ENCODE assay signal across 17 mouse cellular contexts in the genomic region with DNA sequence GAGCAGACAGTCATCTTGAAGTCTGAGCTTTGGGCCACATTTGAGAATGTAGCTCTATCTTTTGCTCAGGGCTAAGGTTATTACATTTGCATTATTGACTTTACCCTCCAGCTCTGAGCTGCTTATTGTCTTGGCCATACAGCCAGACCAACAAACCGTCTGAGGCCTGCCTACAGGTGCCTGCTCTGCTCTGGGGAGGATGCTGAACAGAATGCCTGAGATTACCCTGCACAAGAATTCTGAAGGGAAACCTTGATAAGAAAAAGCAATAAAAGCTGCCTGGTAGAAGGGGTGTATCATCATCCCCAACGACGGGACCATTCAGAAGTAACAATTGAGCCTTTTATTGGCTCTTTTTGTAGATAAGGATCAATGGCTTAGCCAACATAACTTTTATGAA.
"Had no signal": no experiment of that assay in that cellular context is flagged by ENCODE, and none has a peak within 500 bp of the region (broad histone marks: within the 10 kb centered on the region; RNA-seq: fewer than 3 reads in every experiment).

No protein-coding gene starts in this region.

- H3K4me2 ChIP-seq: liver, embryonic 15.5 days; lung, embryonic 15.5 days; midbrain, embryonic 11.5 days; midbrain, embryonic 13.5 days; midbrain, embryonic 15.5 days; neural tube, embryonic 12.5 days; stomach, embryonic 15.5 days had no signal

- ATAC-seq: liver, postnatal 0 days; lung, postnatal 0 days; midbrain, embryonic 13.5 days; midbrain, embryonic 15.5 days had no signal

- H3K36me3 ChIP-seq: liver, embryonic 15.5 days; lung, embryonic 15.5 days; midbrain, embryonic 13.5 days; midbrain, embryonic 15.5 days; neural tube, embryonic 12.5 days; stomach, embryonic 15.5 days had no signal

- H3K27me3 ChIP-seq: liver, embryonic 15.5 days; lung, embryonic 15.5 days; midbrain, embryonic 13.5 days; midbrain, embryonic 15.5 days; neural tube, embryonic 12.5 days; stomach, embryonic 15.5 days had no signal

- H3K4me3 ChIP-seq: liver, embryonic 15.5 days; lung, embryonic 15.5 days; midbrain, embryonic 13.5 days; midbrain, embryonic 15.5 days; neural tube, embryonic 12.5 days; stomach, embryonic 15.5 days had no signal

- DNase-seq: liver, postnatal 0 days; lung, adult 2 months; lung, postnatal 4 days; right cerebral cortex, postnatal 14 days; right cerebral cortex, postnatal 4 days; thymus, adult 2 months; thymus, postnatal 25 days; thymus, postnatal 4 days had no signal

- H3K4me1 ChIP-seq: liver, embryonic 15.5 days; lung, embryonic 15.5 days; midbrain, embryonic 15.5 days; neural tube, embryonic 12.5 days; stomach, embryonic 15.5 days had no signal

- H3K9me3 ChIP-seq: liver, embryonic 15.5 days; lung, embryonic 15.5 days; midbrain, embryonic 15.5 days; neural tube, embryonic 12.5 days; stomach, embryonic 15.5 days had no signal

- H3K27ac ChIP-seq: liver, embryonic 15.5 days; lung, embryonic 15.5 days; midbrain, embryonic 13.5 days; midbrain, embryonic 15.5 days; neural tube, embryonic 12.5 days; stomach, embryonic 15.5 days; stomach, postnatal 0 days had no signal

- H3K9ac ChIP-seq: liver, embryonic 15.5 days; liver, postnatal 0 days; lung, embryonic 15.5 days; midbrain, embryonic 13.5 days; midbrain, embryonic 15.5 days; neural tube, embryonic 12.5 days; stomach, embryonic 15.5 days had no signal
